Mouse (Mus musculus) ES-E14 (cell line): Measurements from ENCODE around the gene Sf3a2. TPM values are rescaled to one million over a fixed set of nuclear protein-coding genes. Genes with fewer than 3 reads are reported as not detected.
"Not testable (repeated sequence)": the region's sequence is repeated elsewhere in the genome, so short reads cannot be mapped to it uniquely, and the experiment has no call there.

ENCODE experiments used
- DNase-seq: peaks from one replicate; pipeline ENCODE4 v3.0.0-alpha.2; 2013; ENCODE audit warnings: low read depth, low spot score
- H3K27ac ChIP-seq: 2 replicates; pipeline ENCODE4 v1.5.1; 2012; ENCODE audit warnings: low read depth, mild to moderate bottlenecking, low read length, moderate library complexity, mixed read lengths; ENCODE audit not compliant: poor library complexity, insufficient read depth, severe bottlenecking
- H3K36me3 ChIP-seq: 2 replicates; pipeline ENCODE4 v1.6.1; 2012; ENCODE audit warnings: mild to moderate bottlenecking, low read length, moderate library complexity, mixed read lengths; ENCODE audit not compliant: control insufficient read depth, poor library complexity, insufficient read depth, severe bottlenecking
- H3K4me1 ChIP-seq, 2 experiments: fragments of 150-350 bp in 1 of 2; sonication (generic) in 1 of 2; 2 replicates each; pipeline ENCODE4 v1.6.1; 2012; ENCODE audit warnings: low read length in 2 of 2, mild to moderate bottlenecking in 1 of 2, mixed read lengths in 1 of 2; ENCODE audit not compliant: control insufficient read depth in 2 of 2, insufficient read depth in 2 of 2, poor library complexity in 1 of 2
- H3K4me3 ChIP-seq, 2 experiments: fragments of 150-350 bp in 1 of 2; sonication (generic) in 1 of 2; 2 replicates each; pipeline ENCODE4 v1.5.1; 2012; ENCODE audit warnings: low read length in 2 of 2, low read depth in 1 of 2, mild to moderate bottlenecking in 1 of 2, mixed read lengths in 1 of 2; ENCODE audit not compliant: insufficient read depth in 1 of 2, poor library complexity in 1 of 2, severe bottlenecking in 1 of 2
- H3K9ac ChIP-seq: 2 replicates; pipeline ENCODE4 v1.6.1; 2012; ENCODE audit warnings: low read depth, mild to moderate bottlenecking, low read length, mixed read lengths; ENCODE audit not compliant: poor library complexity, insufficient read depth, severe bottlenecking
- H3K9me3 ChIP-seq: fragments of 150-350 bp; sonication (generic); 2 replicates; pipeline ENCODE4 v1.6.1; 2012; ENCODE audit warnings: low read depth, mild to moderate bottlenecking, low read length; ENCODE audit not compliant: control insufficient read depth, insufficient read depth
- CHD2 ChIP-seq: IDR thresholded peaks from 2 replicates; pipeline ENCODE4 v1.6.1; 2014; ENCODE audit warnings: mild to moderate bottlenecking, low read depth, low read length, inconsistent platforms
- HCFC1 ChIP-seq: IDR thresholded peaks from 2 replicates; pipeline ENCODE4 v1.6.1; 2012; ENCODE audit warnings: low read length, inconsistent platforms, borderline replicate concordance; ENCODE audit not compliant: insufficient read depth
- MAFK ChIP-seq: IDR thresholded peaks from 2 replicates; pipeline ENCODE4 v1.6.1; 2014; ENCODE audit warnings: mild to moderate bottlenecking, low read depth, low read length, inconsistent platforms; ENCODE audit not compliant: insufficient read depth
- ZC3H11A ChIP-seq: IDR thresholded peaks from 2 replicates; pipeline ENCODE4 v1.6.1; 2012; ENCODE audit warnings: low read depth, mild to moderate bottlenecking, inconsistent platforms, low read length, borderline replicate concordance
- ZNF384 ChIP-seq: IDR thresholded peaks from 2 replicates; pipeline ENCODE4 v1.6.1; 2012; ENCODE audit warnings: low read depth, low read length, inconsistent platforms
- in situ Hi-C, 2 experiments: fragments of 600-800 bp; cut with MboI; formaldehyde crosslinking; loops; one replicate each; pipeline ENCODE4 v1.15.1; 2025; ENCODE audit warnings: low sequenced_read_pairs in 2 of 2, inconsistent platforms in 1 of 2; ENCODE audit not compliant: unreplicated experiment in 2 of 2
- total RNA-seq: library from RNA; depleted of rRNA; stranded (reverse); fragments of 300-350 nt; gene quantifications from 2 replicates; pipeline ENCODE4 v1.2.3, GENCODE M21; 2012

The Sf3a2 gene
- total RNA-seq, 1 experiment = 31.4 TPM

- in situ Hi-C loops = no loop called here
- Histone ChIP-seq H3K27ac (no peak overlapping the region), H3K4me1 (peaks cover 0 to 3% of the 10 kb centered on the region in 2 experiments; a peak in 1 of 4 replicates), H3K9me3 (no peaks in the 10 kb centered on the region), H3K4me3 (no peak overlapping the region), H3K9ac (no peak overlapping the region), H3K36me3 (no peaks in the 10 kb centered on the region)
- TF ChIP-seq MAFK (no peak), CHD2 (no peak), HCFC1 (no peak), ZC3H11A (no peak), ZNF384 (no peak)
- DNase-seq = no peak
These were observed 19.2 kb downstream of the Sf3a2 start for GRCm38 (mm10) chr10:80817164-80817563.

GRCm38 (mm10) chr10:80817955-80818354 is 20.0 kb downstream of the Sf3a2 start:
- TF ChIP-seq ZNF384 = peak; percentile 57; the same call in 1 of the 2 replicates
- H3K36me3 ChIP-seq, H3K9ac ChIP-seq, H3K27ac ChIP-seq, H3K9me3 ChIP-seq, H3K4me1 ChIP-seq, H3K4me3 ChIP-seq, in situ Hi-C loops, DNase-seq: not testable (repeated sequence)

GRCm38 (mm10) chr10:80818599-80819281 is 20.7 kb downstream of the Sf3a2 start:
- Histone ChIP-seq H3K9ac (no peak overlapping the region), H3K36me3 (no peaks in the 10 kb centered on the region), H3K4me1 (peaks cover 0 to 3% of the 10 kb centered on the region in 2 experiments; a peak in 1 of 4 replicates), H3K27ac (no peak overlapping the region), H3K9me3 (no peaks in the 10 kb centered on the region), H3K4me3 (no peak overlapping the region)
- TF ChIP-seq ZNF384 (no peak), HCFC1 (no peak), MAFK (no peak), ZC3H11A (no peak), CHD2 (no peak)
- in situ Hi-C loops = no loop called here
- DNase-seq = no peak

- Histone ChIP-seq H3K9me3 (no peaks in the 10 kb centered on the region), H3K4me3 (no peak overlapping the region), H3K27ac (no peak overlapping the region), H3K9ac (no peak overlapping the region), H3K36me3 (no peaks in the 10 kb centered on the region), H3K4me1 (peaks cover 0 to 3% of the 10 kb centered on the region in 2 experiments; a peak in 1 of 4 replicates)
- in situ Hi-C loops = no loop called here
- TF ChIP-seq HCFC1 (no peak), ZC3H11A (no peak), CHD2 (no peak), MAFK (no peak), ZNF384 (no peak)
- DNase-seq = no peak
These were observed 21.4 kb downstream of the Sf3a2 start for GRCm38 (mm10) chr10:80819406-80819805.

GRCm38 (mm10) chr10:80821991-80822390 is 24.0 kb downstream of the Sf3a2 start:
- Histone ChIP-seq H3K27ac (no peak overlapping the region), H3K9me3 (no peaks in the 10 kb centered on the region), H3K4me3 (no peak overlapping the region), H3K4me1 (peaks cover 0 to 3% of the 10 kb centered on the region in 2 experiments; a peak in 2 of 4 replicates), H3K9ac (no peak overlapping the region), H3K36me3 (no peaks in the 10 kb centered on the region)
- no peak for DNase-seq
- no peak for TF ChIP-seq HCFC1
- peak; percentile 57; the same call in 1 of the 2 replicates for TF ChIP-seq ZNF384
- 0 out of 2 replicates have a peak, but pooled peaks have one; percentile 11 for TF ChIP-seq MAFK
- TF ChIP-seq ZC3H11A = peak; percentile 31; the same call in 1 of the 2 replicates
- in situ Hi-C loops = no loop called here
